ENCODE assay signal across 16 mouse cellular contexts in the genomic region with DNA sequence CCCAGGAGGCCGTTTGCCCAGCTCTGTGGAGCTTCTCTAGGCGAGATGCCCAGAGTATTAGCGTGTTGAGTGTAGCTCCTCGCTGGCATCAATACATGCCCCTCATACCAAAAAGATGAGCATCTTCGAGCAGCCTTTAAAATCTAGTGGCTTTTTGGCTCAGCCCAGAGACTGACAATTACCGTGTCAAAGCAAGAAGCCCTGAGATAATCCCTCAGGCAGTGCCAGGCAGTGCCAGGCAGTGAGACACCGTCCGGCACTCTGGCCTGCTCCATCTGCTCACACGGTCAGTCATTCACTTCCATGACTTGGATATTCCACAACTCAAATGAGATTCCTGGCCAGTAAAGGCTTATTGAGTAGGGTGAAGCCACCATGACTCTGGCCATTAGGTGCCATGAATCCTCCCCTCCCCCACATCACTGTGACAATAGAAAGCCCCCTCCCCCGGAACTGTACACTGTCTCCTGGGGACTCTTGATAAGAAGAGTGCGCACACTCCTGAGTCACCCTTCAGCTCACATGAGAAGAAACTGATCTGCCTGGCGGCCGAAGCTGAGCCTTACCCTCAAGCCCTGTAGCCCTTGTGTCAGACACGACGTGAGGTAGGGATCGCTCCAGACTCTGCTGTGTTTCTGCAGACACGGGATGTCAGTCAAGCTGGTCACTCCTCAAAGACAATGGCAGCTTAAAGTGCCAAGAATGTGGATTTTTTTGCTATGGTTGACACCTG.
DNase-seq lines count a peak whose midpoint lies in the region; ATAC-seq lines count a peak whose summit lies in the region.
"Had no signal": no experiment of that assay in that cellular context is flagged by ENCODE, and none has a peak within 500 bp of the region (broad histone marks: within the 10 kb centered on the region; RNA-seq: fewer than 3 reads in every experiment).

No protein-coding gene starts in this region.

- intact Hi-C loops in heart, postnatal 25 days (cut with DNase I) = no loop called here

- no peak overlapping the region for H3K9ac ChIP-seq in heart, embryonic 11.5 days (ENCODE audit: low read depth, low read length)
- H3K9ac ChIP-seq: forebrain, postnatal 0 days had no signal

- H3K4me2 ChIP-seq in heart, embryonic 11.5 days = peak overlapping the region; percentile 18; the same call in 1 of the 2 replicates

- no peaks in the 10 kb centered on the region for H3K9me3 ChIP-seq in heart, embryonic 11.5 days (replicated peaks; ENCODE audit: control insufficient read depth, low read length)
- H3K9me3 ChIP-seq in megakaryocyte, embryonic 14.5 days = no peaks in the 10 kb centered on the region

- no peak overlapping the region for H3K27ac ChIP-seq in heart, embryonic 11.5 days (ENCODE audit: low read depth, low read length)
- H3K27ac ChIP-seq: stomach, postnatal 0 days had no signal

- H3K36me3 ChIP-seq in heart, embryonic 11.5 days (ENCODE audit: control insufficient read depth, insufficient read depth, low read length) = no peaks in the 10 kb centered on the region
- no peaks in the 10 kb centered on the region for H3K36me3 ChIP-seq in megakaryocyte, embryonic 14.5 days (replicated peaks; ENCODE audit: low read length)

- 51% methylated on average over 17 of the region's 17 CpGs for WGBS in heart, embryonic 11.5 days (ENCODE audit: insufficient replicate concordance)

- no peak for ATAC-seq in heart, embryonic 11.5 days (replicated peaks; ENCODE audit: insufficient number of reproducible peaks, low FRiP score, low TSS enrichment)
- no peak for ATAC-seq in megakaryocyte, adult 5-6 weeks (ENCODE audit: poor library complexity, severe bottlenecking)
- ATAC-seq in common myeloid progenitor, adult 5-6 weeks (replicated peaks; ENCODE audit: low read depth, poor library complexity, severe bottlenecking) = peak; percentile 52
- peak; percentile 51 for ATAC-seq in megakaryocyte progenitor cell, adult 5-6 weeks (replicated peaks; ENCODE audit: poor library complexity)
- no peak for ATAC-seq in granulocyte monocyte progenitor cell, adult 5-6 weeks (replicated peaks; ENCODE audit: poor library complexity, severe bottlenecking)
- ATAC-seq: forebrain, postnatal 0 days had no signal

- DNase-seq in heart, postnatal 25 days (ENCODE audit: low spot score) = no peak
- DNase-seq in adrenal gland, adult 18-20 months (ENCODE audit: low spot score in 2 of 2) = no peak
- DNase-seq: B cell, adult 2 months; forebrain, postnatal 0 days; gastrocnemius, postnatal 36 days; kidney, postnatal 10 days; lung, postnatal 10 days; thymus, postnatal 4 days had no signal

- H3K4me1 ChIP-seq in heart, embryonic 11.5 days (ENCODE audit: control insufficient read depth, insufficient read depth, low read length) = peaks cover 10% of the 10 kb centered on the region
- peaks cover 9% of the 10 kb centered on the region for H3K4me1 ChIP-seq in megakaryocyte, embryonic 14.5 days

- H3K4me3 ChIP-seq in heart, embryonic 11.5 days (ENCODE audit: low read depth, low read length) = no peak overlapping the region
- H3K4me3 ChIP-seq in megakaryocyte, embryonic 14.5 days (replicated peaks) = peak overlapping the region; percentile 59
- H3K4me3 ChIP-seq: myocyte had no signal

- H3K27me3 ChIP-seq in heart, embryonic 11.5 days (ENCODE audit: control insufficient read depth, insufficient read depth, low read length) = no peaks in the 10 kb centered on the region
- peaks cover 27% of the 10 kb centered on the region for H3K27me3 ChIP-seq in megakaryocyte, embryonic 14.5 days (replicated peaks)

Comparison
In these comparisons a context has a peak if more than half of its experiments do, and no peak if none do; other contexts are left out.
1. ATAC-seq: peak in common myeloid progenitor, adult 5-6 weeks (single experiment) and megakaryocyte progenitor cell, adult 5-6 weeks (single experiment); none in heart, embryonic 11.5 days (single experiment), megakaryocyte, adult 5-6 weeks (single experiment) and granulocyte monocyte progenitor cell, adult 5-6 weeks (single experiment).